Mouse (Mus musculus): ENCODE results near the gene Hlx. TPM values are rescaled to one million over a fixed set of nuclear protein-coding genes. Genes with fewer than 3 reads are reported as not detected.

The Hlx gene
- polyA plus RNA-seq, 1 experiment = 0.75 TPM

DNA sequence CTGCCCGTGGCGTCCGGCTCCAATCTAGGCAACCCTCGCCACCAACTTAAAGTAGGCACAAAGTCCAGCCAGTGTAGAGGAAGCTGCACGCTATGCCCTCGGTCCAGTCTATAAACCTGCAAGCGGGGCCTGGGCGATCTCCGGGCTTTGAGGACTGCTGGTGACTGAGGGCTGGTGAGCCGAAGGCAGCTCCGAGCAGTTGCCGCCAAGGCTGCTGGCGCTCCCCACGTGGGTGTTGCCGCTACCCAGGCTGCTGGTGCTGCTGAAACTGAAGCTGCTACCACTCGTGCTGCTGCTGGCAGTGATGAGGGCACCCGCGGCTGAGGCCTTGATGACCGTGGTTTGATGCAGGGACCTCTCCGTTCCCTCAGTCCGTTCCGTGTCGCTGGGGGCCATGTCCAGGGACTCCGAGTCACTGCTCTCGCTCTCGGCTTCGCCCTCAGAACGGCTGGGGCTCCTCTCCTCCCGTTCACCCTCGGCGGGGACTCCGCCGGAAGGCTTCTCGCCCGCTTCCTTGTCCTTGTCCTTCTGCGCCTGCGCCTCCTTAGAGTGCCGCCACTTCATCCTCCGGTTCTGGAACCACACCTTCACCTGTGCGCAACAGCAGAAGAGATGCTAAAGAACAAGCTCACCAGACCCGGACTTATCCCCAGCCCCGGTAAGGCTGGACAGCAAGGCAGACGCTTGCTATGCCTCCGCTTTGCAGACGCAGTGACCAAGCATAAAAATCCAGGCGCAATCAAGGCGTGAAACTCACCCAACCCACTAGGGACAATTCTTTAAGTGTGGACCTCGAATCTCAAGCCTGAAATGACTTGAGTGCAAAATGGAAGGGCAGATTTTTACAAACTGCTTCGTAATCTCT lies 4.8 kb downstream of the Hlx start:
- no peak overlapping the region for H3K4me3 ChIP-seq (ENCODE audit: insufficient read depth, low read length)
- no peaks in the 10 kb centered on the region for H3K4me1 ChIP-seq (ENCODE audit: control insufficient read depth, insufficient read depth, low read length)
- no peak overlapping the region for H3K27ac ChIP-seq (ENCODE audit: insufficient read depth, low read length)
- TF ChIP-seq POLR2A (IDR thresholded peaks at IDR 0.05; ENCODE audit: extremely low read depth, insufficient read depth, low read length) (no peak), CTCF (IDR thresholded peaks at IDR 0.05; ENCODE audit: extremely low read depth, insufficient read depth, low read length) (no peak)

DNA sequence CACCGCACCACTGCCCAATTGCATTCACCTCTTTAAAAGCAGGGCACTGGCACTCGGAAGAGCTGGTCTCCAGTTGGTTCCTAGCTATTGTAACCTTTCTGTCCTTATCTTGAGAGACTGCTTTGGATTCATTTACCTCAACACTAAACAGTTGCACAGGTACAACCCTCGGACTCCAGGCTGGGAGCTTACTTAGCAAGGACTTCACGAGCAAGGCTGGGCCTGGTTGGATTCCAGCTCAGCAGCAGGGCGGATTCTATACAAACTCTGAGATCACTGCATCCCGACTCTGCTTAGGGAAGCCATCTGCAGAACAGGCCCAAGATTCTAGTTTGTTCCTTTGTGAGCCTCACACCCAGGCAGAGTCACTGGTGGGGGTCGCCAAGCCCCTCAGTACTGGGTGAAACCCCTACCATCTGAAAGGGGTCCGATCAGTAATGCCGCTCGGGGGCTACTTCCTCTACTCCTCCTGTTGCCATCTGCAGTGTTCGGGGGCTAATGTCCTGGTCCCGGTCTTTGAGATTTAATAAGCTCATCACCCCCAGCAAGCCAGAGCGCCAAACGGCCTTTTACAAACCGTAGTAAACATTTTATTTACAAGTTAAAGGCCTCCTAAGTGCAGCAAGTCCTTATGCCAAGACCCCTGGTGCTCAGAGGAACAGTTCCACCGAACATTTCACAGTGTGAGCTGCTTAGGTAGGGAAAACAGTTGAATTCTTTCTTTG lies 5.7 kb downstream of the Hlx start:
- no peaks in the 10 kb centered on the region for H3K4me1 ChIP-seq (ENCODE audit: control insufficient read depth, insufficient read depth, low read length)
- H3K27ac ChIP-seq (ENCODE audit: insufficient read depth, low read length) = no peak overlapping the region
- no peak overlapping the region for H3K4me3 ChIP-seq (ENCODE audit: insufficient read depth, low read length)
- no peak for TF ChIP-seq POLR2A (IDR thresholded peaks at IDR 0.05; ENCODE audit: extremely low read depth, insufficient read depth, low read length)
- TF ChIP-seq CTCF (IDR thresholded peaks at IDR 0.05; ENCODE audit: extremely low read depth, insufficient read depth, low read length) = no peak

DNA sequence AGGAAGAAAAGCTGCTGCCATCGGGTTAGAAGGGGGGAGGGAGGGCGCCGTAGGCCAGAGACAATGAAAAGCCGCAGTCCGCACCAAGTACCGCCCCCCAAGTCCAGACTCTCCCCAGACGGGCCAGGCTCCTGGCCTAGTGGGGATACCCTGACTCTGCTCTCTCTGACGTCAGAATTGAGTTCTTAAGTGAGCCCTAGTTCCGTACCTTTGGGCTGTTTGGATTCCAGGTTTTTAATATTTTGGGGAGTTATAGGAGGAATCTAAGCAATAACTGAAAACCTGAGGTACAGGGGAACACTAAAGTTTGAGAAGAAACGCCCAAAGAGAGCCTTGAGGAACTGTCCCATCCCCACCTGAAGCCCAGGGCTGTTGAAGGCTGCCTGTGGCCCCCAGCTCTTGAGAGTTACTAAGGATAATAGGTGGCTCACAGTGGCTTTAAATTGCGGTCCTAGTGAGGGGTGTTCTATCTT lies 7.1 kb downstream of the Hlx start:
- Histone ChIP-seq H3K4me3 (ENCODE audit: insufficient read depth, low read length) (no peak overlapping the region), H3K4me1 (ENCODE audit: control insufficient read depth, insufficient read depth, low read length) (no peaks in the 10 kb centered on the region), H3K27ac (ENCODE audit: insufficient read depth, low read length) (no peak overlapping the region)
- no peak for TF ChIP-seq POLR2A (IDR thresholded peaks at IDR 0.05; ENCODE audit: extremely low read depth, insufficient read depth, low read length)
- TF ChIP-seq CTCF (IDR thresholded peaks at IDR 0.05; ENCODE audit: extremely low read depth, insufficient read depth, low read length) = no peak

DNA sequence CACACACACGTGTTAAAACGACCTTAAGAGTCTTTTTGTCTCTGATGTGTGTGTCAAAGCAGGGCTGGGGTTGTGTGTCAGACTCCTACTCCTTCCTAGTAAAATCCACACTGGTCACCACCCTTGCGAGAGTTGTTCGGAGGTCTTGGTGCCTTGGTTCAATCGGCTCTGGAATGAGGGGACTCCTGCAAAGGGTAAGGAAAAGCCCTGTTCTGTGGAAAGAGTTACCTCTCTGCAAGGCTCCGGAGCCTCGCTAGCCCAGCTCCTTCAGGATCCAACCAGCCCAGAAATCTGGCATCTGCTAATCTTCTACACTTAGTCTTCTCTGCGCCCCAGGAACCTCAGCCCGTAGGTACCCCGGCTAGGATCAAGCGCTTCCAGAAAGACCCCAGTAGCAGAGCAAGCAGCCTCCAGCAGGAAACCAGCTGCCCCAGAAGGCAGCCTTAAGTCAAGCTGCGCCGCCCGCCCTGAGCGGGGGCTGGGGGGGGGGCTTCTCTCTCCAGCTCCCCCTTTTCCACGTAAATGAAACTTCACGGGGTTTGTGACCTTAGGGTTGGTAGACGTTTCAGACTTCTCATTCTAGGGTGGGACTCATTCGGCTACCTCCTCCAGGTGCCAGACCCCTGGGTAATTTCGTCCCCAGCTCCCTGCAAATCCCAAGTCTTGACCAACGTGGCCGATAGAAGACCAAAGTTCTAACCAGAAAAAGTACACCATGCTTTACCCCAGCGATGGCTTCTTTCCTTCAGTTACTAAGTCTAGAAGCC lies 7.7 kb downstream of the Hlx start:
- no peak overlapping the region for H3K4me3 ChIP-seq (ENCODE audit: insufficient read depth, low read length)
- H3K27ac ChIP-seq (ENCODE audit: insufficient read depth, low read length) = no peak overlapping the region
- TF ChIP-seq CTCF (IDR thresholded peaks at IDR 0.05; ENCODE audit: extremely low read depth, insufficient read depth, low read length) = no peak
- TF ChIP-seq POLR2A (IDR thresholded peaks at IDR 0.05; ENCODE audit: extremely low read depth, insufficient read depth, low read length) = no peak

DNA sequence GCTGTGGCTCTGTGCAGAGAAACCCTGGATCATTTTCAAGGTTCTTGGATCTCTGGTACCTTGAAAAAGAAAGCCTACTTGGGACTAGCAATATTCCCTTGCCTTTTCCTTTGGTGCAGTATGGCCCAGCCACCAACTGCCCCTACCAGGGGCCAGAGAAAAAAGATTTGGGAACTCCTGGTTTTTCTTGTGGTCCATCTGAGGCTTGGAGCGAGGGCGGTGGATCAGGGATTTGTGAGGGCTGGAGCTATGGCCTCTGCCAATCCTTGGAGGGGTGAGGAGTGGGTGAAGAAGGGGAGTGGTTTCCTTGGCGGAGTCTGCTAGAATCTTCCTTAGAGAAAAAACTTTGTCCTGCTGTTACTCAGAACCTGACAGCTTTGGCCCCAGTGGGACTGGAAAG lies 8.5 kb downstream of the Hlx start:
- Histone ChIP-seq H3K27ac (ENCODE audit: insufficient read depth, low read length) (no peak overlapping the region), H3K4me3 (ENCODE audit: insufficient read depth, low read length) (no peak overlapping the region), H3K4me1 (ENCODE audit: control insufficient read depth, insufficient read depth, low read length) (no peaks in the 10 kb centered on the region)
- TF ChIP-seq POLR2A (IDR thresholded peaks at IDR 0.05; ENCODE audit: extremely low read depth, insufficient read depth, low read length) (no peak), CTCF (IDR thresholded peaks at IDR 0.05; ENCODE audit: extremely low read depth, insufficient read depth, low read length) (no peak)

More for the DNA sequence above, 7.7 kb downstream of the Hlx start:
- H3K4me1 ChIP-seq (ENCODE audit: control insufficient read depth, insufficient read depth, low read length) = no peaks in the 10 kb centered on the region

DNA sequence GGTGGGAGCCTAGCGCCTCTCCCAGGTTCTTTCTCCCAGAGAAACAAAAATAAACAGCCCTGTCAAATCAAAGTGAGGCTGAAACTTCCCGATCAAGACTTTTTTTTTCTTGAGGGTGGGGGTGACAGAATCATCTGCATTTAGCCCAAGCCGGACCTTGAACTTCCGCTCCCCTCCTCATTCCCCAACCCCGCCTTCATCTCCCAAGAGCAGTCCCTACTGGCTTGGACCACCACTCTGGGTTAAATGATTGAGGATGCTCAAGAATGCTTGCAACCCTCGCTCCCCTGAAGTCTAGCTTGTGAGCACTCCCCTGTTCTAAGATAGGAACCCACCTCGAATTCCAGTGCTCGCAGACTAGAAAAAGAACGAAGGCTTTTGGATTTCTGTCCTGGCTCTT lies 11.3 kb downstream of the Hlx start:
- H3K4me1 ChIP-seq (ENCODE audit: control insufficient read depth, insufficient read depth, low read length) = no peaks in the 10 kb centered on the region
- no peak overlapping the region for H3K4me3 ChIP-seq (ENCODE audit: insufficient read depth, low read length)
- no peak overlapping the region for H3K27ac ChIP-seq (ENCODE audit: insufficient read depth, low read length)
- TF ChIP-seq POLR2A (IDR thresholded peaks at IDR 0.05; ENCODE audit: extremely low read depth, insufficient read depth, low read length) = no peak
- TF ChIP-seq CTCF (IDR thresholded peaks at IDR 0.05; ENCODE audit: extremely low read depth, insufficient read depth, low read length) = no peak

DNA sequence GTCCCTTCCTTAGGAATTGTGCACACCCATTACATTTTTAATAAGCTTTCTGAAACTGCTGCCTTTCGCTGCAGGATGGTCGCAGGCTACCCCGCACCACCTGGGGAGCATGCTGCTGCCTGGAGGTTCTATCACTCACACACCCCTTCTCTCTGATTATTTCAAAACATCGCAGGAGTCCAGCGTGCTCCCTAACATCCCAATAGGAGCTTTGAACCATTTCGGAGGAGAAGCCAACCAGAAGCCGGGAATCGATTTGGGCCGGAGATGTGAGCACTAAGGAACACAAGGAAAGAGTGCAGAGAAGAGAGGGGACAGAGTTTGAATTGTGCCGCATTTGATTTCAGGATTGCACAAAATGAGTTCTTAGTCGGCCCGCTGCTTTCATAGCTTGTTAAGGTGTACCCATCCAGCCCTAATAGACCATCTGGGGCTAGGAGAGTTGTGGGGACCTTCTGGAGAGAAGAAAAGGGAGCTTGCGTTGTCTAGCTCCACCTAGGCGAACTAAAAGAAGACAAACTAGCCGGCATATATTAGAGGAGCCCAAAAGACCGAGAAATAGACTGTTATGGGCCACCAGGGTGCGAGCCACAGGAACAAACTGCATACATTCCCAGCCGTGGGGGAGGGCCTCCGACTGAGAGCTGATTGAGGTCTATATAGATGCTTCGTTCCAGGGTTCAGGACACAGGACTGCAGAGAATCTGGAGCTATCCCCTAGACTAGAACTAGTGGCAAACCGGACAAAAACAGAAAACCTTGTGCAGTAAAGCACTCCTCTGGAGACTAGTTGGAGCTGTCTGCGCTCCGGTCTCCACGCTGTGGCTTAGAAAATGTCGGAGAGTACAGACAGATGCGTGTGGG lies 12.0 kb downstream of the Hlx start:
- no peak overlapping the region for H3K27ac ChIP-seq (ENCODE audit: insufficient read depth, low read length)
- TF ChIP-seq POLR2A (IDR thresholded peaks at IDR 0.05; ENCODE audit: extremely low read depth, insufficient read depth, low read length) (no peak), CTCF (IDR thresholded peaks at IDR 0.05; ENCODE audit: extremely low read depth, insufficient read depth, low read length) (no peak)
- H3K4me1 ChIP-seq (ENCODE audit: control insufficient read depth, insufficient read depth, low read length) = no peaks in the 10 kb centered on the region
- no peak overlapping the region for H3K4me3 ChIP-seq (ENCODE audit: insufficient read depth, low read length)

DNA sequence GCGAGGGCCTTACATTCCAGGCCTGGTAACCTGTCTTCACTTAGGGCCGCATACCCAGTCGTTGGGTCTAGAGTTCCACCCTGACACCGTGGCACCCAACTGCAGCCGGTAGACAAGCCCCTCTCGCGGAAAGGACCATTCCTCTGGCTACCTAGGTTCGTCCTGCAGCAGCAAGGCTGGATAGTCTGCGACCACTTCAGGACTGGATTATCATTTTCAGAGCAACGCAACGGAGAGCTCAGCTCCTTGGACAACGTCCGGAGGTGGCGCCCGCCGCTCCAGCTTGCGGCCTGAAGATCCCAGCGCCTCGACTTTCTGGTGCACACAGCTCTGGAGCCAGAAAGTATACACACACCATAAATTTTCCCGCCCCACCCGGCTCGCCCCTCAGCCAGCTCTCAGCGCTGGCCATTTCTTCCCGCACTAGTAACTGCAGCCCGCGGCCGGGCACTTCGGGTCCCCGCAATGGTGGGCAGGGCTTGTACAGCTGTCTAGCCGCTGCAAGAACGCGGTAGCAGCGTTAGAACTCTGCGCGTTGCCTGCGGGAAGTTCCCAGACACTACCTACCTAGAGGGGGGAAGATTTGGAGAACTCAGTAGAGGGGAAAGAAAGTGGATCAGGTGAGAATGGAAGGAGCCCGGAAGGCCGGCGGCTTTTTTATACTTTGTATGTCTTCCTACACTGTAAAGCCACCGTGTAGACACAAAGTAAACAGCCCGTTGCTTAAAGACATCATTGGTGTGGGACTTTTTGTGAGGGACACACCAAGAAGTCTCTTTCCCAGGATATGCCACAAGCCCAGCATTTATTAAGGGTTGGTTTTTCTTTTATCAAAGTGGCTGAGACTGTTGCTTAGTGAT lies 13.9 kb downstream of the Hlx start:
- H3K27ac ChIP-seq (ENCODE audit: insufficient read depth, low read length) = no peak overlapping the region
- no peak overlapping the region for H3K4me3 ChIP-seq (ENCODE audit: insufficient read depth, low read length)
- TF ChIP-seq CTCF (IDR thresholded peaks at IDR 0.05; ENCODE audit: extremely low read depth, insufficient read depth, low read length) = no peak
- no peak for TF ChIP-seq POLR2A (IDR thresholded peaks at IDR 0.05; ENCODE audit: extremely low read depth, insufficient read depth, low read length)

More for the DNA sequence above, 13.9 kb downstream of the Hlx start:
- H3K4me1 ChIP-seq (ENCODE audit: control insufficient read depth, insufficient read depth, low read length) = no peaks in the 10 kb centered on the region
